11 mouse cellular contexts compared by ENCODE assay signal in the genomic region with DNA sequence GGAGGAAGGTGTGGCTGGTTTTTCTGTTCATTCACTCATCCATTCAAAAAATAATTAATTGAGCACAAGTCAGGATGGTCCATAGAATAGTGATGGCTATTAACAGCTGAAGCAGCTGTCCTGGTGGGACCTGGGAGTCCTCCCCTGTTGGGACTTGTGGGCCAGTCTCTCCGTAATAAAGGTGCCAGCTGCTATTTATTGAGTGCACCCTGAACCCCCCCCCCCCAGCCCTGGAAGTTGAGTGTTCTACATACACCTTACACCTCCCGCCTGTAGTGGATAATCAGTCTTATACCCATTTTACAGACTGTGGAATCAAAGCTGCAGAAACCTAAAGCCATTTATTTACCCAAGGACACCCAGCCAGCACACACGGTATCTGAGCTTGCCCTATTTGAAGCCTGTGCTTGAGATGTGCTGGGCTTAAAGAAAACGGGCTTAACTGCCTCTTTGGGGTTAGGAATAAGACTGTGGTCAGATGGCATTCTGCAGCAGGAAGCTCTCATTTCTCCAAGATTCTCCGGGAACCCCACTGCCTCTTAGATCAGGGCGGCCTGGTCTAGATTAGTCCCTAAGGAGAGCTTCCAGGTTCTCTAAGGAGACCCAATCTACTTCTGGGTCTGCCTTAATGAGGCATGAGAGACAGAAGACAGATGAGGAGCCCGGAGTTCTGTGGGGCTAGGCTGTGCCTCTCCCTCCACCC. TPM values are rescaled to one million over a fixed set of nuclear protein-coding genes. Genes with fewer than 3 reads are reported as not detected.
DNase-seq lines count a peak whose midpoint lies in the region; ATAC-seq and TF ChIP-seq lines count a peak whose summit lies in the region.
"Had no signal": no experiment of that assay in that cellular context is flagged by ENCODE, and none has a peak within 500 bp of the region (broad histone marks: within the 10 kb centered on the region; RNA-seq: fewer than 3 reads in every experiment).

No protein-coding gene starts in this region.

- ATAC-seq in lung, embryonic 16.5 days (ENCODE audit: low read depth) = no peak
- ATAC-seq in forebrain, postnatal 0 days = no peak
- peak; percentile 0; the same call in 1 of the 2 replicates for ATAC-seq in midbrain, embryonic 13.5 days

- H3K27me3 ChIP-seq in lung, embryonic 16.5 days (ENCODE audit: control insufficient read depth, insufficient read depth, low read depth, low read length) = no peaks in the 10 kb centered on the region
- H3K27me3 ChIP-seq in forebrain, postnatal 0 days (ENCODE audit: insufficient read depth, low read length) = no peaks in the 10 kb centered on the region
- no peaks in the 10 kb centered on the region for H3K27me3 ChIP-seq in midbrain, embryonic 13.5 days

- DNase-seq in lung, postnatal 14 days = no peak
- no peak for DNase-seq in forebrain, postnatal 0 days
- no peak for DNase-seq in cerebellum, postnatal 14 days
- no peak for DNase-seq in urinary bladder, adult 2 months (ENCODE audit: low spot score)
- DNase-seq in urinary bladder, postnatal 25 days (ENCODE audit: low spot score) = no peak
- DNase-seq: thymus, postnatal 14 days had no signal

- 70% methylated on average over 7 of the region's 7 CpGs for WGBS in lung, embryonic 16.5 days
- 13% methylated on average over 7 of the region's 7 CpGs for WGBS in forebrain, postnatal 0 days
- 7% methylated on average over 7 of the region's 7 CpGs for WGBS in midbrain, embryonic 13.5 days

- peak overlapping the region; percentile 80 for H3K9ac ChIP-seq in lung, embryonic 16.5 days (ENCODE audit: low read length)
- H3K9ac ChIP-seq in forebrain, postnatal 0 days = peak overlapping the region; percentile 73
- H3K9ac ChIP-seq in midbrain, embryonic 13.5 days (replicated peaks) = peak overlapping the region; percentile 100

- H3K27ac ChIP-seq in lung, embryonic 16.5 days (ENCODE audit: low read length) = no peak overlapping the region
- peak overlapping the region; percentile 99 for H3K27ac ChIP-seq in forebrain, postnatal 0 days (ENCODE audit: low read depth, low read length)
- H3K27ac ChIP-seq in midbrain, embryonic 13.5 days = peak overlapping the region; percentile 100

- peaks cover 16% of the 10 kb centered on the region for H3K4me1 ChIP-seq in lung, embryonic 16.5 days (replicated peaks; ENCODE audit: control insufficient read depth, insufficient read depth, low read length)
- peaks cover 39% of the 10 kb centered on the region for H3K4me1 ChIP-seq in forebrain, postnatal 0 days (ENCODE audit: insufficient read depth)
- H3K4me1 ChIP-seq in midbrain, embryonic 13.5 days (replicated peaks) = peaks cover 87% of the 10 kb centered on the region

- H3K9me3 ChIP-seq in lung, embryonic 16.5 days (ENCODE audit: control insufficient read depth, low read length) = no peaks in the 10 kb centered on the region
- no peaks in the 10 kb centered on the region for H3K9me3 ChIP-seq in forebrain, postnatal 0 days (ENCODE audit: low read length)
- H3K9me3 ChIP-seq in midbrain, embryonic 13.5 days = no peaks in the 10 kb centered on the region

- no peak overlapping the region for H3K4me3 ChIP-seq in lung, embryonic 16.5 days (ENCODE audit: low read length)
- H3K4me3 ChIP-seq in forebrain, postnatal 0 days (ENCODE audit: low read depth, low read length) = no peak overlapping the region
- peak overlapping the region; percentile 99 for H3K4me3 ChIP-seq in midbrain, embryonic 13.5 days (replicated peaks)
- H3K4me3 ChIP-seq: erythroblast, embryonic 14.5 days had no signal

- TF ChIP-seq CTCF in forebrain, postnatal 0 days (IDR thresholded peaks at IDR 0.05; ENCODE audit: low read depth) = no peak

- 0 out of 2 replicates have a peak, but pooled peaks cover 2% of the 10 kb centered on the region for H3K36me3 ChIP-seq in lung, embryonic 16.5 days (ENCODE audit: control insufficient read depth, insufficient read depth, low read length)
- H3K36me3 ChIP-seq in forebrain, postnatal 0 days (ENCODE audit: insufficient read depth) = peaks cover 27% of the 10 kb centered on the region
- H3K36me3 ChIP-seq in midbrain, embryonic 13.5 days = peaks cover 47% of the 10 kb centered on the region

- H3K4me2 ChIP-seq in lung, embryonic 16.5 days (ENCODE audit: low read depth, low read length) = no peak overlapping the region
- H3K4me2 ChIP-seq in forebrain, postnatal 0 days (ENCODE audit: low read depth) = peak overlapping the region; percentile 65; the same call in 1 of the 2 replicates
- H3K4me2 ChIP-seq in midbrain, embryonic 13.5 days (replicated peaks) = peak overlapping the region; percentile 96

RNA-seq across cellular contexts. Expression of a gene that starts 8.0 kb away (rescaled TPM):
- polyA plus RNA-seq in lung, embryonic 16.5 days (2015; fragmentation: Nextera tagmentation; extraction: Ambion mirVana) = 3.9 and 6.0 TPM in 2 replicates
- total RNA-seq in forebrain, postnatal 0 days (2014; rRNA removed) = 53.8 and 65.9 TPM in 2 replicates
- 48.2 and 49.9 TPM in 2 replicates for polyA plus RNA-seq in forebrain, postnatal 0 days (2015; fragmentation: Nextera tagmentation; extraction: Ambion mirVana)
- 112 and 133 TPM in 2 replicates for polyA plus RNA-seq in midbrain, embryonic 13.5 days (2015; fragmentation: Nextera tagmentation; extraction: Ambion mirVana)
- polyA plus RNA-seq in urinary bladder, adult 2 months (2012; rRNA removed) = 1.7 and 3.0 TPM in 2 replicates

RNA-seq across cellular contexts. Expression of a gene that starts 28.7 kb away (rescaled TPM):
- 9.7 and 9.8 TPM in 2 replicates for polyA plus RNA-seq in lung, embryonic 16.5 days (2015; fragmentation: Nextera tagmentation; extraction: Ambion mirVana)
- total RNA-seq in forebrain, postnatal 0 days (2014; rRNA removed) = not detected in 2 replicates
- not detected in 2 replicates for polyA plus RNA-seq in forebrain, postnatal 0 days (2015; fragmentation: Nextera tagmentation; extraction: Ambion mirVana)
- polyA plus RNA-seq in midbrain, embryonic 13.5 days (2015; fragmentation: Nextera tagmentation; extraction: Ambion mirVana) = not detected in 2 replicates
- not detected in 2 replicates for polyA plus RNA-seq in urinary bladder, adult 2 months (2012; rRNA removed)
- total RNA-seq: layer of hippocampus, postnatal 10 days had no signal
- polyA plus RNA-seq: erythroblast, embryonic 14.5 days; heart, embryonic 14.5 days had no signal

RNA-seq across cellular contexts. Expression of a gene that starts 47.1 kb away (rescaled TPM):
- 28.1 and 31.4 TPM in 2 replicates for polyA plus RNA-seq in lung, embryonic 16.5 days (2015; fragmentation: Nextera tagmentation; extraction: Ambion mirVana)
- 34.5 and 36.3 TPM in 2 replicates for total RNA-seq in forebrain, postnatal 0 days (2014; rRNA removed)
- polyA plus RNA-seq in forebrain, postnatal 0 days (2015; fragmentation: Nextera tagmentation; extraction: Ambion mirVana) = 18.3 and 18.8 TPM in 2 replicates
- 26.1 and 28.7 TPM in 2 replicates for polyA plus RNA-seq in midbrain, embryonic 13.5 days (2015; fragmentation: Nextera tagmentation; extraction: Ambion mirVana)
- polyA plus RNA-seq in urinary bladder, adult 2 months (2012; rRNA removed) = 56.1 and 75.8 TPM in 2 replicates

Comparison
In these comparisons a context has a peak if more than half of its experiments do, and no peak if none do; other contexts are left out.
1. RNA of a gene that starts 28.7 kb away (polyA plus RNA-seq): 9.7 to 9.8 TPM in lung, embryonic 16.5 days; not detected in forebrain, postnatal 0 days, not detected in midbrain, embryonic 13.5 days and not detected in urinary bladder, adult 2 months; every median in the first group is over 10 times any median in the second.
2. Peak in every context shown above with its lines, with median percentiles within 50 percentile points of each other: H3K9ac ChIP-seq.